Comparison of ENCODE assay signal across 26 mouse cellular contexts in the genomic region with DNA sequence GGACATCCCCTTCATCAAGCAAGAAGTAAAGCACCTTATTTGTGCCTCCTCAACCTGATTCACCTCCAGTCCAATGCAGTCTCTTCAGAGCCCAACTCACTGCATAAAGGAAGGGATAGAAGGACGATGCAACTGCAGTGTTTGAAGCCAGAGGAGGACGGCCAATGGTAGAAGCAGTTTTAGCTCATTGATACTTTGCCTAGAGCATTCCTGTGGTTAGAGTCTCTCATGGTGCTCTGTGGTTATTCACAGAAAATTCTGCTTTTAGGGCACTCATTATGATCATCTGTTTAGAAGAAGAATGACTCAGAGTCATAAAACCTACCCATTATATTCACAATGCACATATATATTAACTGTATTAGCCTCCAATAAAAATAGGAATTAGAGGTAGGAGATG.
"Had no signal": no experiment of that assay in that cellular context is flagged by ENCODE, and none has a peak within 500 bp of the region (broad histone marks: within the 10 kb centered on the region; RNA-seq: fewer than 3 reads in every experiment).

No protein-coding gene starts in this region.

- H3K36me3 ChIP-seq: embryonic facial prominence, embryonic 10.5 days; embryonic facial prominence, embryonic 12.5 days; embryonic facial prominence, embryonic 13.5 days; embryonic facial prominence, embryonic 15.5 days; forebrain, embryonic 10.5 days; forebrain, embryonic 12.5 days; forebrain, embryonic 15.5 days had no signal

- H3K9me3 ChIP-seq: embryonic facial prominence, embryonic 10.5 days; embryonic facial prominence, embryonic 12.5 days; embryonic facial prominence, embryonic 13.5 days; embryonic facial prominence, embryonic 15.5 days; forebrain, embryonic 10.5 days; forebrain, embryonic 12.5 days; forebrain, embryonic 13.5 days; forebrain, embryonic 15.5 days had no signal

- H3K4me3 ChIP-seq: embryonic facial prominence, embryonic 10.5 days; embryonic facial prominence, embryonic 12.5 days; embryonic facial prominence, embryonic 13.5 days; embryonic facial prominence, embryonic 15.5 days; erythroblast, embryonic 14.5 days; forebrain, embryonic 10.5 days; forebrain, embryonic 12.5 days; forebrain, embryonic 13.5 days; forebrain, embryonic 15.5 days; gastrocnemius, adult 2 months; heart, adult 2 months had no signal

- H3K9ac ChIP-seq: embryonic facial prominence, embryonic 12.5 days; embryonic facial prominence, embryonic 13.5 days; embryonic facial prominence, embryonic 15.5 days; forebrain, embryonic 12.5 days; forebrain, embryonic 13.5 days; forebrain, embryonic 15.5 days; forebrain, postnatal 0 days had no signal

- H3K27me3 ChIP-seq: embryonic facial prominence, embryonic 12.5 days; embryonic facial prominence, embryonic 13.5 days; embryonic facial prominence, embryonic 15.5 days; forebrain, embryonic 12.5 days; forebrain, embryonic 13.5 days; forebrain, embryonic 15.5 days had no signal

- H3K4me1 ChIP-seq: embryonic facial prominence, embryonic 10.5 days; embryonic facial prominence, embryonic 12.5 days; embryonic facial prominence, embryonic 13.5 days; embryonic facial prominence, embryonic 15.5 days; forebrain, embryonic 10.5 days; forebrain, embryonic 12.5 days; forebrain, embryonic 13.5 days; forebrain, embryonic 15.5 days had no signal

- H3K4me2 ChIP-seq: embryonic facial prominence, embryonic 12.5 days; embryonic facial prominence, embryonic 13.5 days; embryonic facial prominence, embryonic 15.5 days; forebrain, embryonic 12.5 days; forebrain, embryonic 13.5 days; forebrain, embryonic 15.5 days had no signal

- DNase-seq: cerebellum, adult 9-11 months; cerebellum, postnatal 10 days; cerebellum, postnatal 14 days; cerebellum, postnatal 25 days; cerebellum, postnatal 36 days; embryo, embryonic 11 days; forebrain, postnatal 0 days; gastrocnemius, adult 2 months; gastrocnemius, postnatal 10 days; gastrocnemius, postnatal 14 days; gastrocnemius, postnatal 25 days; gastrocnemius, postnatal 36 days; heart, adult 11 months; heart, adult 18-20 months; heart, adult 2 months had no signal

- ATAC-seq: forebrain, embryonic 13.5 days; forebrain, embryonic 14.5 days; forebrain, embryonic 15.5 days; forebrain, embryonic 16.5 days; forebrain, postnatal 0 days had no signal

- H3K27ac ChIP-seq: embryonic facial prominence, embryonic 10.5 days; embryonic facial prominence, embryonic 12.5 days; embryonic facial prominence, embryonic 13.5 days; embryonic facial prominence, embryonic 15.5 days; forebrain, embryonic 10.5 days; forebrain, embryonic 12.5 days; forebrain, embryonic 13.5 days; forebrain, embryonic 15.5 days; gastrocnemius, adult 2 months; heart, adult 2 months had no signal
